Mouse (Mus musculus): Measurements from ENCODE around the gene Ctdsp1. TPM values are rescaled to one million over a fixed set of nuclear protein-coding genes. Genes with fewer than 3 reads are reported as not detected.

Ctdsp1 gene
- total RNA-seq, 1 experiment, result 17.9 TPM

- no peak overlapping the region for H3K9ac ChIP-seq (ENCODE audit: insufficient read depth, low read depth, low read length, poor library complexity, severe bottlenecking)
- H3K9me3 ChIP-seq (ENCODE audit: control insufficient read depth, insufficient read depth, low read depth, low read length), result no peaks in the 10 kb centered on the region
- no peak for TF ChIP-seq ZNF384 (IDR thresholded peaks at IDR 0.05; ENCODE audit: low read depth, low read length)
- no peak for TF ChIP-seq ZC3H11A (IDR thresholded peaks at IDR 0.05; ENCODE audit: borderline replicate concordance, low read depth, low read length)
- no peak for TF ChIP-seq HCFC1 (IDR thresholded peaks at IDR 0.05; ENCODE audit: borderline replicate concordance, insufficient read depth, low read length)
- no peak for TF ChIP-seq CHD2 (IDR thresholded peaks at IDR 0.05; ENCODE audit: low read depth, low read length)
- TF ChIP-seq MAFK (IDR thresholded peaks at IDR 0.05; ENCODE audit: insufficient read depth, low read depth, low read length), result no peak
- no peak overlapping the region for H3K4me3 ChIP-seq (ENCODE audit: insufficient read depth in 1 of 2, low read depth in 1 of 2, low read length in 2 of 2, poor library complexity in 1 of 2, severe bottlenecking in 1 of 2)
- no peak overlapping the region for H3K27ac ChIP-seq (ENCODE audit: insufficient read depth, low read depth, low read length, poor library complexity, severe bottlenecking)
- H3K36me3 ChIP-seq (ENCODE audit: control insufficient read depth, insufficient read depth, low read length, poor library complexity, severe bottlenecking), result no peaks in the 10 kb centered on the region
- in situ Hi-C loops (cut with MboI; ENCODE audit: low sequenced_read_pairs in 2 of 2, unreplicated experiment in 2 of 2), result no loop called here
- H3K4me1 ChIP-seq (ENCODE audit: control insufficient read depth in 2 of 2, insufficient read depth in 2 of 2, low read length in 2 of 2, poor library complexity in 1 of 2), result peaks cover 0 to 27% of the 10 kb centered on the region in 2 experiments; a peak in 3 of 4 replicates
- no peak for DNase-seq (ENCODE audit: low read depth, low spot score)
Observed at GRCm38 (mm10) chr1:74384525-74384924, 6.8 kb upstream of the Ctdsp1 start.

- Histone ChIP-seq H3K27ac (ENCODE audit: insufficient read depth, low read depth, low read length, poor library complexity, severe bottlenecking) (no peak overlapping the region), H3K36me3 (ENCODE audit: control insufficient read depth, insufficient read depth, low read length, poor library complexity, severe bottlenecking) (no peaks in the 10 kb centered on the region), H3K9me3 (ENCODE audit: control insufficient read depth, insufficient read depth, low read depth, low read length) (no peaks in the 10 kb centered on the region), H3K9ac (ENCODE audit: insufficient read depth, low read depth, low read length, poor library complexity, severe bottlenecking) (no peak overlapping the region), H3K4me3 (ENCODE audit: insufficient read depth in 1 of 2, low read depth in 1 of 2, low read length in 2 of 2, poor library complexity in 1 of 2, severe bottlenecking in 1 of 2) (no peak overlapping the region), H3K4me1 (ENCODE audit: control insufficient read depth in 2 of 2, insufficient read depth in 2 of 2, low read length in 2 of 2, poor library complexity in 1 of 2) (peaks cover 0 to 29% of the 10 kb centered on the region in 2 experiments; a peak in 3 of 4 replicates)
- no peak for DNase-seq (ENCODE audit: low read depth, low spot score)
- in situ Hi-C loops (cut with MboI; ENCODE audit: low sequenced_read_pairs in 2 of 2, unreplicated experiment in 2 of 2), result no loop called here
- TF ChIP-seq MAFK (IDR thresholded peaks at IDR 0.05; ENCODE audit: insufficient read depth, low read depth, low read length) (no peak), CHD2 (IDR thresholded peaks at IDR 0.05; ENCODE audit: low read depth, low read length) (no peak), ZNF384 (IDR thresholded peaks at IDR 0.05; ENCODE audit: low read depth, low read length) (no peak), ZC3H11A (IDR thresholded peaks at IDR 0.05; ENCODE audit: borderline replicate concordance, low read depth, low read length) (no peak), HCFC1 (IDR thresholded peaks at IDR 0.05; ENCODE audit: borderline replicate concordance, insufficient read depth, low read length) (no peak)
Observed at GRCm38 (mm10) chr1:74385064-74385463, 6.2 kb upstream of the Ctdsp1 start.

DNA sequence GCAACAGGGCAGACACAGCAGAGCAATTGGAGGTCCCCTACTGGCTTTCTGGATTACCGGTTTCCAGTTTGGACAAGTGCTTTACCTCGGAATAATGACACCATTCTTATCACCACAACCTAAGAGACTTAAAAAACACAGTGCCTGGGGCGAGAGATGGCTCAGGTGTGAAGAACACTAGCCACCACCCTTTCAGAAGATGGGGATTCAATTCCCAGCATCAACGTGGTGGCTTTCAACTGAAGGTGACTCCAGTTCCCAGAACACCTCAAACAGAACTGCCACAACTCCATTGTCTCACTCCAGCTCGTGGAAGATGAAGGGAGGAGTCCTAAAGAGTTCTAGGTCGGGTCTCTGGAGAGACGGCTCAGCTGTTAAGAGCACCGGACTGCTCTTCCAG lies 5.8 kb upstream of the Ctdsp1 start:
- H3K9ac ChIP-seq (ENCODE audit: insufficient read depth, low read depth, low read length, poor library complexity, severe bottlenecking), result no peak overlapping the region
- peaks cover 0 to 29% of the 10 kb centered on the region in 2 experiments; a peak in 3 of 4 replicates for H3K4me1 ChIP-seq (ENCODE audit: control insufficient read depth in 2 of 2, insufficient read depth in 2 of 2, low read length in 2 of 2, poor library complexity in 1 of 2)
- TF ChIP-seq CHD2 (IDR thresholded peaks at IDR 0.05; ENCODE audit: low read depth, low read length), result no peak
- TF ChIP-seq ZC3H11A (IDR thresholded peaks at IDR 0.05; ENCODE audit: borderline replicate concordance, low read depth, low read length), result no peak
- no peak for TF ChIP-seq MAFK (IDR thresholded peaks at IDR 0.05; ENCODE audit: insufficient read depth, low read depth, low read length)
- TF ChIP-seq ZNF384 (IDR thresholded peaks at IDR 0.05; ENCODE audit: low read depth, low read length), result no peak
- no peak for TF ChIP-seq HCFC1 (IDR thresholded peaks at IDR 0.05; ENCODE audit: borderline replicate concordance, insufficient read depth, low read length)
- no peaks in the 10 kb centered on the region for H3K36me3 ChIP-seq (ENCODE audit: control insufficient read depth, insufficient read depth, low read length, poor library complexity, severe bottlenecking)
- H3K27ac ChIP-seq (ENCODE audit: insufficient read depth, low read depth, low read length, poor library complexity, severe bottlenecking), result no peak overlapping the region
- H3K9me3 ChIP-seq (ENCODE audit: control insufficient read depth, insufficient read depth, low read depth, low read length), result no peaks in the 10 kb centered on the region
- H3K4me3 ChIP-seq (ENCODE audit: insufficient read depth in 1 of 2, low read depth in 1 of 2, low read length in 2 of 2, poor library complexity in 1 of 2, severe bottlenecking in 1 of 2), result no peak overlapping the region
- in situ Hi-C loops (cut with MboI; ENCODE audit: low sequenced_read_pairs in 2 of 2, unreplicated experiment in 2 of 2), result no loop called here
- no peak for DNase-seq (ENCODE audit: low read depth, low spot score)

DNA sequence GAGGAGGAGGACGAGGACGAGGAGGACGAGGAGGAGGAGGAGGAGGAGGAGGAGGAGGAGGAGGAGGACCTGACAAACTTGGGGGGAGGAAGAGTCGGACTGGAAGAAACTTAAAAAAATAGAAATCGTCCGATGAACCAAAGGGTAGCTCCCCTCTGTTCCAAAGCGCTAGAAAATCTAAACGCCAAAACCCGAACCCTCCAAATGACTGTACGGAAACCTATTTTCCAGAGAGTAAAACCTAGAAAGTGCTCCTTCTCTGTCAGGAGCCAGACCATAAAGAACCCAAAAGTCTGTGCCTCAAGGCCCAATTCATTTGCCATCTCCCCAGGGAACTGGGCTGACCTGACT lies 5.0 kb upstream of the Ctdsp1 start:
- in situ Hi-C loops (cut with MboI; ENCODE audit: low sequenced_read_pairs in 2 of 2, unreplicated experiment in 2 of 2), result no loop called here
- H3K9me3 ChIP-seq (ENCODE audit: control insufficient read depth, insufficient read depth, low read depth, low read length), result no peaks in the 10 kb centered on the region
- H3K9ac ChIP-seq (ENCODE audit: insufficient read depth, low read depth, low read length, poor library complexity, severe bottlenecking), result peak overlapping the region; percentile 29; the same call in 1 of the 2 replicates
- TF ChIP-seq CHD2 (IDR thresholded peaks at IDR 0.05; ENCODE audit: low read depth, low read length) (no peak), HCFC1 (IDR thresholded peaks at IDR 0.05; ENCODE audit: borderline replicate concordance, insufficient read depth, low read length) (no peak), ZC3H11A (IDR thresholded peaks at IDR 0.05; ENCODE audit: borderline replicate concordance, low read depth, low read length) (no peak), MAFK (IDR thresholded peaks at IDR 0.05; ENCODE audit: insufficient read depth, low read depth, low read length) (no peak), ZNF384 (IDR thresholded peaks at IDR 0.05; ENCODE audit: low read depth, low read length) (no peak)
- H3K4me1 ChIP-seq (ENCODE audit: control insufficient read depth in 2 of 2, insufficient read depth in 2 of 2, low read length in 2 of 2, poor library complexity in 1 of 2), result peaks cover 0 to 26% of the 10 kb centered on the region in 2 experiments
- DNase-seq (ENCODE audit: low read depth, low spot score), result no peak
- peak overlapping the region; percentile 51 to 59 for H3K4me3 ChIP-seq (ENCODE audit: insufficient read depth in 1 of 2, low read depth in 1 of 2, low read length in 2 of 2, poor library complexity in 1 of 2, severe bottlenecking in 1 of 2)
- peak overlapping the region; percentile 93 for H3K27ac ChIP-seq (ENCODE audit: insufficient read depth, low read depth, low read length, poor library complexity, severe bottlenecking)
- no peaks in the 10 kb centered on the region for H3K36me3 ChIP-seq (ENCODE audit: control insufficient read depth, insufficient read depth, low read length, poor library complexity, severe bottlenecking)

Data from ES-E14 (cell line).